Comparison of ENCODE assay signal across 9 mouse cellular contexts in the genomic region with DNA sequence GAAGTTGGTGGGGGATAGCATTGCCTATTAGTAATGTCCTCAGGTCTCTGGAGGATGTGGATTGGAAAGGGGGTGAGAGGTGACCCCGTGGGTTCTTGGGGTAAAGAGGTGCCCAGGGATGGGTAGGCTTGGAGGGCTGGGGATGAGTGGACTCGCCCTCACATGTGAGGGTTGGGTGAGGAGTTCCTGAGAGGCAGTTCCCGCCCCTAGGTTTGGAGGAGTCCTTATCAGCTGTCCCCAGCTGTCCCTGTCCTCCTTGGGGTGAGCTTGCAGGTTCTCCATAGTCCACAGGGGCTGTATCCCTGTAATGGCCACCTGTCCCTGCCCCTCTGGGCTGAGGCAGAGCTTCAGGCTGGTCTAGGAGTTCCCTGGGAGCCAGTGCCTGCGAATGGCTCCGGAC. TPM values are rescaled to one million over a fixed set of nuclear protein-coding genes. Genes with fewer than 3 reads are reported as not detected.
DNase-seq lines count a peak whose midpoint lies in the region; ATAC-seq lines count a peak whose summit lies in the region.
"Had no signal": no experiment of that assay in that cellular context is flagged by ENCODE, and none has a peak within 500 bp of the region (broad histone marks: within the 10 kb centered on the region; RNA-seq: fewer than 3 reads in every experiment).

No protein-coding gene starts in this region.

- peak overlapping the region; percentile 87 for H3K9ac ChIP-seq in hindbrain, embryonic 13.5 days
- peak overlapping the region; percentile 85 for H3K9ac ChIP-seq in midbrain, embryonic 14.5 days (replicated peaks; ENCODE audit: low read length)

- H3K27me3 ChIP-seq in heart, embryonic 10.5 days (ENCODE audit: insufficient read depth, poor library complexity, severe bottlenecking): no peaks in the 10 kb centered on the region
- no peaks in the 10 kb centered on the region for H3K27me3 ChIP-seq in hindbrain, embryonic 13.5 days
- H3K27me3 ChIP-seq in midbrain, embryonic 14.5 days (ENCODE audit: control insufficient read depth, insufficient read depth, low read length): no peaks in the 10 kb centered on the region

- intact Hi-C loops in heart, postnatal 14 days (cut with DNase I): loop anchor here (5.0 kb wide), 1 partner anchor 71 kb away; a partner anchor contains a TSS

- H3K36me3 ChIP-seq in heart, embryonic 10.5 days: peaks cover 49% of the 10 kb centered on the region
- peaks cover 29% of the 10 kb centered on the region for H3K36me3 ChIP-seq in hindbrain, embryonic 13.5 days
- peaks cover 25% of the 10 kb centered on the region for H3K36me3 ChIP-seq in midbrain, embryonic 14.5 days (ENCODE audit: control insufficient read depth, insufficient read depth, low read length)

- H3K27ac ChIP-seq in heart, embryonic 10.5 days: peak overlapping the region; percentile 95
- H3K27ac ChIP-seq in hindbrain, embryonic 13.5 days: no peak overlapping the region; the same call in 1 of the 2 replicates
- no peak overlapping the region for H3K27ac ChIP-seq in midbrain, embryonic 14.5 days (replicated peaks; ENCODE audit: low read depth, low read length)
- H3K27ac ChIP-seq: macrophage had no signal

- peak overlapping the region; percentile 94 for H3K4me2 ChIP-seq in hindbrain, embryonic 13.5 days
- peak overlapping the region; percentile 88 for H3K4me2 ChIP-seq in midbrain, embryonic 14.5 days (ENCODE audit: low read length)

- H3K4me3 ChIP-seq in heart, embryonic 10.5 days: peak overlapping the region; percentile 74
- H3K4me3 ChIP-seq in hindbrain, embryonic 13.5 days: peak overlapping the region; percentile 66
- peak overlapping the region; percentile 74; the same call in 1 of the 2 replicates for H3K4me3 ChIP-seq in midbrain, embryonic 14.5 days (replicated peaks; ENCODE audit: low read depth, low read length)

- H3K4me1 ChIP-seq in heart, embryonic 10.5 days: peaks cover 74% of the 10 kb centered on the region
- peaks cover 41% of the 10 kb centered on the region for H3K4me1 ChIP-seq in hindbrain, embryonic 13.5 days (replicated peaks)
- H3K4me1 ChIP-seq in midbrain, embryonic 14.5 days (ENCODE audit: control insufficient read depth, insufficient read depth, low read length): peaks cover 26% of the 10 kb centered on the region

- DNase-seq in heart, embryonic 10.5 days (ENCODE audit: low spot score): peak; percentile 93
- DNase-seq in heart, postnatal 14 days: no peak
- peak; percentile 77 for DNase-seq in MEL-GATA-1-ER (ENCODE audit: extremely low read depth, low read depth)
- DNase-seq in midbrain, embryonic 14.5 days: no peak
- DNase-seq in embryo, embryonic 10 days (ENCODE audit: low spot score): no peak
- DNase-seq in right cerebral cortex, adult 2 months (ENCODE audit: low spot score in 2 of 2): no peak

- no peaks in the 10 kb centered on the region for H3K9me3 ChIP-seq in heart, embryonic 10.5 days
- no peaks in the 10 kb centered on the region for H3K9me3 ChIP-seq in hindbrain, embryonic 13.5 days
- no peaks in the 10 kb centered on the region for H3K9me3 ChIP-seq in midbrain, embryonic 14.5 days (ENCODE audit: control insufficient read depth, low read length)

- no peak for ATAC-seq in hindbrain, embryonic 13.5 days (ENCODE audit: low FRiP score)
- no peak for ATAC-seq in midbrain, embryonic 14.5 days (ENCODE audit: low FRiP score, low TSS enrichment)
- no peak for ATAC-seq in cerebellum, adult (ENCODE audit: insufficient number of reproducible peaks, low FRiP score, low TSS enrichment)

- 55% methylated on average over 5 of the region's 5 CpGs for WGBS in heart, embryonic 10.5 days
- 86% methylated on average over 5 of the region's 5 CpGs for WGBS in hindbrain, embryonic 13.5 days
- WGBS in midbrain, embryonic 14.5 days: 80% methylated on average over 5 of the region's 5 CpGs

RNA-seq across cellular contexts. Expression of a gene that starts 1.7 kb away (rescaled TPM):
- 1,251 and 1,319 TPM in 2 replicates for polyA plus RNA-seq in heart, embryonic 10.5 days (2016; fragmentation: Nextera tagmentation; extraction: Ambion mirVana)
- total RNA-seq in heart, postnatal 14 days (2021): 1,000 to 10,000 TPM; 1,285 to 1,330 TPM
- 690 and 717 TPM in 2 replicates for polyA plus RNA-seq in hindbrain, embryonic 13.5 days (2015; fragmentation: Nextera tagmentation; extraction: Ambion mirVana)
- polyA plus RNA-seq in midbrain, embryonic 14.5 days (2014; fragmentation: Nextera tagmentation; extraction: Ambion mirVana): 680 and 689 TPM in 2 replicates

RNA-seq across cellular contexts. Expression of a gene that starts 10.5 kb away (rescaled TPM):
- not detected in 2 replicates for polyA plus RNA-seq in heart, embryonic 10.5 days (2016; fragmentation: Nextera tagmentation; extraction: Ambion mirVana)
- 10 to 100 TPM; 35.7 to 38.7 TPM for total RNA-seq in heart, postnatal 14 days (2021)
- 0.43 and 0.64 TPM in 2 replicates for polyA plus RNA-seq in hindbrain, embryonic 13.5 days (2015; fragmentation: Nextera tagmentation; extraction: Ambion mirVana)
- 0.89 and 1.9 TPM in 2 replicates for polyA plus RNA-seq in midbrain, embryonic 14.5 days (2014; fragmentation: Nextera tagmentation; extraction: Ambion mirVana)

RNA-seq across cellular contexts. Expression of a gene that starts 17.1 kb away (rescaled TPM):
- 0.46 and 0.54 TPM in 2 replicates for polyA plus RNA-seq in heart, embryonic 10.5 days (2016; fragmentation: Nextera tagmentation; extraction: Ambion mirVana)
- 1 to 10 TPM; 4.5 to 5.4 TPM for total RNA-seq in heart, postnatal 14 days (2021)
- polyA plus RNA-seq in hindbrain, embryonic 13.5 days (2015; fragmentation: Nextera tagmentation; extraction: Ambion mirVana): 1.1 and 1.4 TPM in 2 replicates
- polyA plus RNA-seq in midbrain, embryonic 14.5 days (2014; fragmentation: Nextera tagmentation; extraction: Ambion mirVana): 1.1 and 1.5 TPM in 2 replicates
- polyA plus RNA-seq: macrophage had no signal

RNA-seq across cellular contexts. Expression of a gene that starts 24.0 kb away (rescaled TPM):
- polyA plus RNA-seq in heart, embryonic 10.5 days (2016; fragmentation: Nextera tagmentation; extraction: Ambion mirVana): 188 and 215 TPM in 2 replicates
- 100 to 1,000 TPM; 158 to 159 TPM for total RNA-seq in heart, postnatal 14 days (2021)
- polyA plus RNA-seq in hindbrain, embryonic 13.5 days (2015; fragmentation: Nextera tagmentation; extraction: Ambion mirVana): 92.7 and 100 TPM in 2 replicates
- 80.4 and 94.9 TPM in 2 replicates for polyA plus RNA-seq in midbrain, embryonic 14.5 days (2014; fragmentation: Nextera tagmentation; extraction: Ambion mirVana)

RNA-seq across cellular contexts. Expression of a gene that starts 36.8 kb away (rescaled TPM):
- 52.3 and 59.4 TPM in 2 replicates for polyA plus RNA-seq in heart, embryonic 10.5 days (2016; fragmentation: Nextera tagmentation; extraction: Ambion mirVana)
- total RNA-seq in heart, postnatal 14 days (2021): 10 to 100 TPM; 21.7 to 23.0 TPM
- polyA plus RNA-seq in hindbrain, embryonic 13.5 days (2015; fragmentation: Nextera tagmentation; extraction: Ambion mirVana): 86.5 and 93.4 TPM in 2 replicates
- polyA plus RNA-seq in midbrain, embryonic 14.5 days (2014; fragmentation: Nextera tagmentation; extraction: Ambion mirVana): 94.4 and 110 TPM in 2 replicates

Comparison
In these comparisons a context has a peak if more than half of its experiments do, and no peak if none do; other contexts are left out.
1. DNase-seq: peak in heart, embryonic 10.5 days (single experiment) and MEL-GATA-1-ER (single experiment); none in heart, postnatal 14 days (0 of 2), midbrain, embryonic 14.5 days (single experiment), embryo, embryonic 10 days (single experiment) and right cerebral cortex, adult 2 months (0 of 2).
2. Peak in every context shown above with its lines, with median percentiles within 50 percentile points of each other: H3K4me3 ChIP-seq.